Mouse (Mus musculus): ENCODE measurements around the gene Tmem198b.

The Tmem198b gene

GRCm38 (mm10) chr10:128801981-128802495 is 2.1 kb downstream of the Tmem198b start:
- DNase-seq (ENCODE audit: low read depth in 2 of 2, low spot score in 2 of 2), result no peak

- DNase-seq (ENCODE audit: low read depth in 2 of 2, low spot score in 2 of 2), result no peak
Observed at GRCm38 (mm10) chr10:128798676-128799075, 5.5 kb downstream of the Tmem198b start.

GRCm38 (mm10) chr10:128795581-128795980 is 8.6 kb downstream of the Tmem198b start:
- DNase-seq (ENCODE audit: low read depth in 2 of 2, low spot score in 2 of 2), result no peak

GRCm38 (mm10) chr10:128794391-128794790 is 9.8 kb downstream of the Tmem198b start:
- no peak for DNase-seq (ENCODE audit: low read depth in 2 of 2, low spot score in 2 of 2)

GRCm38 (mm10) chr10:128793258-128793657 is 10.9 kb downstream of the Tmem198b start:
- no peak for DNase-seq (ENCODE audit: low read depth in 2 of 2, low spot score in 2 of 2)

- no peak for DNase-seq (ENCODE audit: low read depth in 2 of 2, low spot score in 2 of 2)
Observed at GRCm38 (mm10) chr10:128792041-128792440, 12.1 kb downstream of the Tmem198b start.

GRCm38 (mm10) chr10:128790398-128791124 is 13.6 kb downstream of the Tmem198b start, which contains the start of gene Mmp19:
Mmp19 (plus strand) TSS chr10:128790910.
- DNase-seq (ENCODE audit: low read depth in 2 of 2, low spot score in 2 of 2), result no peak

- DNase-seq (ENCODE audit: low read depth in 2 of 2, low spot score in 2 of 2), result no peak
Observed at GRCm38 (mm10) chr10:128780200-128780599, 24.0 kb downstream of the Tmem198b start.

GRCm38 (mm10) chr10:128779011-128779795 is 25.0 kb downstream of the Tmem198b start:
- DNase-seq (ENCODE audit: low read depth in 2 of 2, low spot score in 2 of 2), result no peak

- no peak for DNase-seq (ENCODE audit: low read depth in 2 of 2, low spot score in 2 of 2)
Observed at GRCm38 (mm10) chr10:128778441-128778840, 25.7 kb downstream of the Tmem198b start.

GRCm38 (mm10) chr10:128773685-128774084 is 30.5 kb downstream of the Tmem198b start:
- DNase-seq (ENCODE audit: low read depth in 2 of 2, low spot score in 2 of 2), result no peak

GRCm38 (mm10) chr10:128772895-128773294 is 31.3 kb downstream of the Tmem198b start:
- DNase-seq (ENCODE audit: low read depth in 2 of 2, low spot score in 2 of 2), result peak in 1 of 2 experiments; percentile 15

Measured in CD8-positive naive resting alpha-beta T cell, adult 2 months (primary cell).